Mouse (Mus musculus) MEL (cell line): ENCODE data around the gene Ddx5. TPM values are rescaled to one million over a fixed set of nuclear protein-coding genes. Genes with fewer than 3 reads are reported as not detected.
"Not testable (repeated sequence)": the region's sequence is repeated elsewhere in the genome, so short reads cannot be mapped to it uniquely, and the experiment has no call there.

Experiments
- DNase-seq: peaks from one replicate; pipeline ENCODE4 v3.0.0; 2011; ENCODE audit warnings: low read depth, low spot score
- H3K27ac ChIP-seq: 2 replicates; pipeline ENCODE4 v1.5.1; 2012; ENCODE audit warnings: low read depth, mild to moderate bottlenecking, control low read depth, low read length, moderate library complexity; ENCODE audit not compliant: control insufficient read depth
- H3K27me3 ChIP-seq, 2 experiments: fragments of 150-350 bp in 1 of 2; sonication (generic) in 1 of 2; 2 replicates each; pipeline ENCODE4 v1.6.1; 2012; ENCODE audit warnings: low read length in 2 of 2, mild to moderate bottlenecking in 2 of 2, improper control_type of control experiment in 1 of 2, moderate library complexity in 1 of 2; ENCODE audit not compliant: insufficient read depth in 2 of 2, control insufficient read depth in 1 of 2
- H3K36me3 ChIP-seq, 2 experiments: 2 replicates each; pipeline ENCODE4 v1.6.1; 2012 to 2014; ENCODE audit warnings: low read length in 2 of 2, improper control_type of control experiment in 1 of 2, inconsistent platforms in 1 of 2, mild to moderate bottlenecking in 1 of 2; ENCODE audit not compliant: insufficient read depth in 2 of 2, control insufficient read depth in 1 of 2
- H3K4me1 ChIP-seq, 2 experiments: fragments of 150-350 bp in 1 of 2; sonication (generic) in 1 of 2; 2 replicates each; pipeline ENCODE4 v1.6.1; 2012; ENCODE audit warnings: low read length in 2 of 2, improper control_type of control experiment in 1 of 2, mild to moderate bottlenecking in 1 of 2; ENCODE audit not compliant: insufficient read depth in 2 of 2, control insufficient read depth in 1 of 2
- H3K4me3 ChIP-seq, 2 experiments: fragments of 150-350 bp in 1 of 2; sonication (generic) in 1 of 2; 2 replicates each; pipeline ENCODE4 v1.5.1; 2012; ENCODE audit warnings: low read depth in 2 of 2, low read length in 2 of 2, mild to moderate bottlenecking in 2 of 2, moderate library complexity in 2 of 2, control low read depth in 1 of 2, improper control_type of control experiment in 1 of 2; ENCODE audit not compliant: control insufficient read depth in 1 of 2, insufficient read depth in 1 of 2
- H3K79me2 ChIP-seq: 2 replicates; pipeline ENCODE4 v1.6.1; 2012; ENCODE audit warnings: mild to moderate bottlenecking, low read length, moderate library complexity; ENCODE audit not compliant: control insufficient read depth, poor library complexity, insufficient read depth
- H3K9ac ChIP-seq: 2 replicates; pipeline ENCODE4 v1.6.1; 2012; ENCODE audit warnings: low read depth, mild to moderate bottlenecking, control low read depth, low read length, moderate library complexity; ENCODE audit not compliant: control insufficient read depth, poor library complexity, severe bottlenecking
- H3K9me3 ChIP-seq: fragments of 150-350 bp; sonication (generic); replicated peaks from 2 replicates; pipeline ENCODE4 v1.6.1; 2012; ENCODE audit warnings: mild to moderate bottlenecking, low read length, improper control_type of control experiment, moderate library complexity; ENCODE audit not compliant: insufficient read depth
- BHLHE40 ChIP-seq: IDR thresholded peaks from 2 replicates; pipeline ENCODE4 v1.6.1; 2012; ENCODE audit warnings: low read depth, mild to moderate bottlenecking, inconsistent platforms, low read length, improper control_type of control experiment, borderline replicate concordance
- CTCF ChIP-seq, 3 experiments: IDR thresholded peaks in 2 of 3; conservative IDR thresholded peaks in 1 of 3; 2 replicates each; pipeline ENCODE4 v1.5.1; 2011 to 2012; ENCODE audit warnings: low read length in 3 of 3, low read depth in 2 of 3, mild to moderate bottlenecking in 2 of 3, improper control_type of control experiment in 1 of 3, inconsistent platforms in 1 of 3, mixed read lengths in 1 of 3, moderate library complexity in 1 of 3; ENCODE audit not compliant: control insufficient read depth in 1 of 3, insufficient read depth in 1 of 3, poor library complexity in 1 of 3, severe bottlenecking in 1 of 3
- E2F4 ChIP-seq: IDR thresholded peaks from 2 replicates; pipeline ENCODE4 v1.6.1; 2011; ENCODE audit warnings: low read depth, low read length, improper control_type of control experiment, borderline replicate concordance
- ELF1 ChIP-seq: IDR thresholded peaks from 2 replicates; pipeline ENCODE4 v1.6.1; 2014; ENCODE audit warnings: low read depth, mild to moderate bottlenecking, inconsistent platforms, low read length, improper control_type of control experiment, moderate library complexity
- EP300 ChIP-seq, 2 experiments: IDR thresholded peaks; 2 replicates each; pipeline ENCODE4 v1.6.1; 2011; ENCODE audit warnings: improper control_type of control experiment in 2 of 2, low read length in 2 of 2, low read depth in 1 of 2, mild to moderate bottlenecking in 1 of 2
- GABPA ChIP-seq: IDR thresholded peaks from 2 replicates; pipeline ENCODE4 v1.6.1; 2012; ENCODE audit warnings: low read depth, mild to moderate bottlenecking, inconsistent platforms, low read length, improper control_type of control experiment, moderate library complexity
- HCFC1 ChIP-seq: IDR thresholded peaks from 2 replicates; pipeline ENCODE4 v1.6.1; 2012; ENCODE audit warnings: low read depth, mild to moderate bottlenecking, inconsistent platforms, low read length, improper control_type of control experiment, moderate library complexity
- KAT2A ChIP-seq: conservative IDR thresholded peaks from 2 replicates; pipeline ENCODE4 v1.6.1; 2012; ENCODE audit warnings: low read depth, low read length, improper control_type of control experiment, inconsistent platforms
- MAX ChIP-seq: IDR thresholded peaks from 2 replicates; pipeline ENCODE4 v1.6.1; 2011; ENCODE audit warnings: low read length, improper control_type of control experiment
- MEF2A ChIP-seq: IDR thresholded peaks from 2 replicates; pipeline ENCODE4 v1.6.1; 2014; ENCODE audit warnings: low read depth, mild to moderate bottlenecking, inconsistent platforms, low read length, improper control_type of control experiment; ENCODE audit not compliant: poor library complexity, insufficient replicate concordance, severe bottlenecking; ENCODE audit errors: extremely low read depth
- MXI1 ChIP-seq: IDR thresholded peaks from 2 replicates; pipeline ENCODE4 v1.6.1; 2011; ENCODE audit warnings: mild to moderate bottlenecking, low read depth, low read length, improper control_type of control experiment
- POLR2A ChIP-seq, 2 experiments: IDR thresholded peaks; 2 replicates each; pipeline ENCODE4 v1.6.1; 2011 to 2012; ENCODE audit warnings: low read length in 2 of 2, mild to moderate bottlenecking in 2 of 2, control low read depth in 1 of 2, improper control_type of control experiment in 1 of 2, low read depth in 1 of 2, moderate library complexity in 1 of 2; ENCODE audit not compliant: control insufficient read depth in 1 of 2, insufficient read depth in 1 of 2, poor library complexity in 1 of 2
- POLR2AphosphoS2 ChIP-seq: IDR thresholded peaks from 2 replicates; pipeline ENCODE4 v1.6.1; 2011; ENCODE audit warnings: low read length, improper control_type of control experiment
- RAD21 ChIP-seq: IDR thresholded peaks from 2 replicates; pipeline ENCODE4 v1.6.1; 2011; ENCODE audit warnings: mild to moderate bottlenecking, low read depth, low read length, improper control_type of control experiment
- SIN3A ChIP-seq: IDR thresholded peaks from 2 replicates; pipeline ENCODE4 v1.6.1; 2012; ENCODE audit warnings: low read length, improper control_type of control experiment, inconsistent platforms
- TAL1 ChIP-seq: IDR thresholded peaks from 2 replicates; pipeline ENCODE4 v1.6.1; 2012; ENCODE audit warnings: mild to moderate bottlenecking, inconsistent platforms, low read length, moderate library complexity, mixed read lengths
- TBP ChIP-seq: IDR thresholded peaks from 2 replicates; pipeline ENCODE4 v1.8.0; 2011; ENCODE audit warnings: low read depth, low read length, improper control_type of control experiment
- UBTF ChIP-seq: IDR thresholded peaks from 2 replicates; pipeline ENCODE4 v1.6.1; 2012; ENCODE audit warnings: low read depth, mild to moderate bottlenecking, inconsistent platforms, low read length, improper control_type of control experiment, moderate library complexity, borderline replicate concordance; ENCODE audit not compliant: insufficient read depth
- USF1 ChIP-seq: IDR thresholded peaks from 2 replicates; pipeline ENCODE4 v1.6.1; 2014; ENCODE audit warnings: low read depth, mild to moderate bottlenecking, inconsistent platforms, low read length, improper control_type of control experiment, moderate library complexity
- USF2 ChIP-seq, 2 experiments: IDR thresholded peaks; 2 replicates each; pipeline ENCODE4 v1.6.1; 2011 to 2012; ENCODE audit warnings: improper control_type of control experiment in 2 of 2, low read length in 2 of 2, borderline replicate concordance in 1 of 2, inconsistent platforms in 1 of 2, low read depth in 1 of 2, mild to moderate bottlenecking in 1 of 2; ENCODE audit not compliant: insufficient read depth in 1 of 2
- ZC3H11A ChIP-seq: IDR thresholded peaks from 2 replicates; pipeline ENCODE4 v1.6.1; 2012; ENCODE audit warnings: low read depth, mild to moderate bottlenecking, inconsistent platforms, low read length, improper control_type of control experiment
- ZMIZ1 ChIP-seq: IDR thresholded peaks from 2 replicates; pipeline ENCODE4 v1.6.1; 2012; ENCODE audit warnings: low read depth, mild to moderate bottlenecking, inconsistent platforms, low read length, improper control_type of control experiment, moderate library complexity
- polyA plus RNA-seq, 2 experiments: library from polyadenylated mRNA; stranded (reverse) in 1 of 2; unstranded in 1 of 2; fragments of >175 nt in 1 of 2; fragments of >200 nt in 1 of 2; gene quantifications; 2 replicates each; pipeline versions ENCODE4 v1.2.1 to v1.2.4; 2012; ENCODE audit warnings: low replicate concordance in 2 of 2, low read depth in 1 of 2; ENCODE audit not compliant: insufficient read length in 2 of 2, insufficient read depth in 1 of 2, missing spikeins in 1 of 2
- total RNA-seq: library from RNA; depleted of rRNA; stranded (reverse); fragments of 300-350 nt; gene quantifications from 2 replicates; pipeline ENCODE4 v1.2.3, GENCODE M21; 2012

Gene Ddx5
- total and polyA plus RNA-seq, 3 experiments: 338 to 3,269 (median 748) TPM

- Histone ChIP-seq H3K27ac (no peak overlapping the region), H3K36me3 (peaks cover 0 to 9% of the 10 kb centered on the region in 2 experiments; a peak in 2 of 4 replicates), H3K4me1 (no peaks in the 10 kb centered on the region), H3K9ac (no peak overlapping the region), H3K4me3 (no peak overlapping the region), H3K79me2 (no peaks in the 10 kb centered on the region), H3K9me3 (no peaks in the 10 kb centered on the region), H3K27me3 (no peaks in the 10 kb centered on the region)
- TF ChIP-seq BHLHE40: no peak
- TF ChIP-seq TBP: no peak
- no peak for TF ChIP-seq POLR2A (IDR thresholded peaks at IDR 0.05; ENCODE audit: control insufficient read depth in 1 of 2, insufficient read depth in 1 of 2, low read depth in 1 of 2, low read length in 2 of 2, poor library complexity in 1 of 2)
- no peak for TF ChIP-seq HCFC1
- no peak for TF ChIP-seq RAD21
- no peak for DNase-seq
These were observed 26.3 kb upstream of the Ddx5 start for GRCm38 (mm10) chr11:106815331-106815730.

- TF ChIP-seq UBTF (no peak), MXI1 (no peak), ELF1 (no peak), MEF2A (no peak), TAL1 (no peak)
- DNase-seq: no peak
- Histone ChIP-seq H3K9ac (no peak overlapping the region), H3K79me2 (no peaks in the 10 kb centered on the region), H3K9me3 (no peaks in the 10 kb centered on the region), H3K27me3 (no peaks in the 10 kb centered on the region), H3K27ac (no peak overlapping the region), H3K36me3 (peaks cover 0 to 9% of the 10 kb centered on the region in 2 experiments; a peak in 2 of 4 replicates), H3K4me3 (no peak overlapping the region), H3K4me1 (no peaks in the 10 kb centered on the region)
These were observed 25.8 kb upstream of the Ddx5 start for GRCm38 (mm10) chr11:106814601-106815320.

- no peak for DNase-seq
- no peaks in the 10 kb centered on the region for H3K4me1 ChIP-seq
- no peaks in the 10 kb centered on the region for H3K9me3 ChIP-seq
These were observed 23.6 kb upstream of the Ddx5 start for GRCm38 (mm10) chr11:106812410-106813136.

GRCm38 (mm10) chr11:106807442-106807841, 18.5 kb upstream of the Ddx5 start:
- not testable (repeated sequence) for H3K79me2 ChIP-seq, H3K4me3 ChIP-seq, DNase-seq, H3K9ac ChIP-seq, H3K4me1 ChIP-seq, H3K27me3 ChIP-seq, H3K27ac ChIP-seq, H3K9me3 ChIP-seq, H3K36me3 ChIP-seq

More at GRCm38 (mm10) chr11:106812410-106813136, 23.6 kb upstream of the Ddx5 start:
- Histone ChIP-seq H3K4me3 (no peak overlapping the region), H3K79me2 (no peaks in the 10 kb centered on the region), H3K27ac (no peak overlapping the region), H3K36me3 (peaks cover 0 to 2% of the 10 kb centered on the region in 2 experiments; a peak in 2 of 4 replicates), H3K27me3 (no peaks in the 10 kb centered on the region), H3K9ac (no peak overlapping the region)
- TF ChIP-seq BHLHE40 (no peak), TBP (no peak), KAT2A (no peak), TAL1 (no peak), GABPA (no peak), ZC3H11A (no peak), USF1 (no peak), ZMIZ1 (no peak), POLR2AphosphoS2 (no peak), E2F4 (no peak), CTCF (IDR thresholded peaks at IDR 0.05 in 2 of 3, conservative IDR thresholded peaks at IDR 0.05 in 1 of 3; ENCODE audit: control insufficient read depth in 1 of 3, insufficient read depth in 1 of 3, low read depth in 2 of 3, low read length in 3 of 3, poor library complexity in 1 of 3, severe bottlenecking in 1 of 3) (no peak), SIN3A (no peak), MAX (no peak), ELF1 (no peak), EP300 (IDR thresholded peaks at IDR 0.05; ENCODE audit: low read depth in 1 of 2, low read length in 2 of 2) (no peak), USF2 (IDR thresholded peaks at IDR 0.05; ENCODE audit: borderline replicate concordance in 1 of 2, insufficient read depth in 1 of 2, low read depth in 1 of 2, low read length in 2 of 2) (no peak), MEF2A (no peak), POLR2A (IDR thresholded peaks at IDR 0.05; ENCODE audit: control insufficient read depth in 1 of 2, insufficient read depth in 1 of 2, low read depth in 1 of 2, low read length in 2 of 2, poor library complexity in 1 of 2) (no peak)
